Mouse (Mus musculus) myocyte (in vitro differentiated cells): ENCODE data around the gene Dnmt3b.
"Not testable (repeated sequence)": the region's sequence is repeated elsewhere in the genome, so short reads cannot be mapped to it uniquely, and the experiment has no call there.

Source experiments
- CEBPB ChIP-seq: IDR thresholded peaks from 2 replicates; pipeline ENCODE4 v1.6.1; 2011; ENCODE audit warnings: mild to moderate bottlenecking, moderate library complexity; ENCODE audit not compliant: poor library complexity, insufficient read depth, severe bottlenecking
- E2F4 ChIP-seq: IDR thresholded peaks from one replicate; pipeline ENCODE4 v1.6.1; 2011; ENCODE audit warnings: mild to moderate bottlenecking, control low read depth, moderate library complexity; ENCODE audit not compliant: insufficient read depth
- MAX ChIP-seq: IDR thresholded peaks from one replicate; pipeline ENCODE4 v1.6.1; 2011; ENCODE audit warnings: low read depth, mild to moderate bottlenecking, control low read depth
- MYOG ChIP-seq, 3 experiments: IDR thresholded peaks; one replicate each; pipeline ENCODE4 v1.6.1; 2011; ENCODE audit warnings: control low read depth in 2 of 3, low read depth in 2 of 3, mild to moderate bottlenecking in 2 of 3; ENCODE audit not compliant: insufficient read length in 2 of 3, control insufficient read depth in 1 of 3, insufficient read depth in 1 of 3
- POLR2A ChIP-seq: IDR thresholded peaks from one replicate; pipeline ENCODE4 v1.6.1; 2011; ENCODE audit warnings: low read depth, mild to moderate bottlenecking, control low read depth, moderate library complexity; ENCODE audit not compliant: insufficient read length
- POLR2AphosphoS2 ChIP-seq: IDR thresholded peaks from one replicate; pipeline ENCODE4 v1.6.1; 2011; ENCODE audit warnings: low read depth, control low read depth; ENCODE audit not compliant: insufficient read length
- TCF12 ChIP-seq: IDR thresholded peaks from one replicate; pipeline ENCODE4 v1.6.1; 2011; ENCODE audit warnings: mild to moderate bottlenecking, control low read depth; ENCODE audit not compliant: poor library complexity, insufficient read depth, severe bottlenecking
- USF1 ChIP-seq: IDR thresholded peaks from one replicate; pipeline ENCODE4 v1.6.1; 2011; ENCODE audit warnings: low read depth, mild to moderate bottlenecking, control low read depth, moderate library complexity

DNA sequence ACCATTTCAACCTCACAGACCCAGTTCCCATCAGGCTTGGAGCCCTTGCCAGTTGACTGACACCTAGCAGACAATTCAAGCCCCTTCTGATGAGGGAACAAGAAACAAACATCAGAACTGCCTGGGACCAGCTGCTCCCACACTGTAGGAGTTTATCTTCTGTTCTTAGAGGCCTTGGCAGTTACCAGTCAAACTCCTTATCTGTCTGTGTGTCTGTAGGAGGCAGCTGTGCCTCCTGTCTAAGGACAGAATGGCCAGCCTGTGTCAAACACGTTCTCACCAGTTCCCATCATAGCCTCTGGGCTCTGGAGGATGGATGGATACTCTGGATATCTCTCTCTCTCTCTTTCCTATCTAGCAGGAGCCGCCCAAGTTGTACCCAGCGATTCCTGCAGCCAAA, 68.6 kb downstream of the Dnmt3b start:
- TF ChIP-seq POLR2A; TCF12; MAX; POLR2AphosphoS2; CEBPB; E2F4; MYOG (IDR thresholded peaks at IDR 0.05; ENCODE audit: control insufficient read depth in 1 of 3, insufficient read depth in 1 of 3, insufficient read length in 2 of 3, low read depth in 2 of 3); USF1: not testable (repeated sequence)
